Mouse (Mus musculus): ENCODE measurements around the gene Col5a1.

DNA sequence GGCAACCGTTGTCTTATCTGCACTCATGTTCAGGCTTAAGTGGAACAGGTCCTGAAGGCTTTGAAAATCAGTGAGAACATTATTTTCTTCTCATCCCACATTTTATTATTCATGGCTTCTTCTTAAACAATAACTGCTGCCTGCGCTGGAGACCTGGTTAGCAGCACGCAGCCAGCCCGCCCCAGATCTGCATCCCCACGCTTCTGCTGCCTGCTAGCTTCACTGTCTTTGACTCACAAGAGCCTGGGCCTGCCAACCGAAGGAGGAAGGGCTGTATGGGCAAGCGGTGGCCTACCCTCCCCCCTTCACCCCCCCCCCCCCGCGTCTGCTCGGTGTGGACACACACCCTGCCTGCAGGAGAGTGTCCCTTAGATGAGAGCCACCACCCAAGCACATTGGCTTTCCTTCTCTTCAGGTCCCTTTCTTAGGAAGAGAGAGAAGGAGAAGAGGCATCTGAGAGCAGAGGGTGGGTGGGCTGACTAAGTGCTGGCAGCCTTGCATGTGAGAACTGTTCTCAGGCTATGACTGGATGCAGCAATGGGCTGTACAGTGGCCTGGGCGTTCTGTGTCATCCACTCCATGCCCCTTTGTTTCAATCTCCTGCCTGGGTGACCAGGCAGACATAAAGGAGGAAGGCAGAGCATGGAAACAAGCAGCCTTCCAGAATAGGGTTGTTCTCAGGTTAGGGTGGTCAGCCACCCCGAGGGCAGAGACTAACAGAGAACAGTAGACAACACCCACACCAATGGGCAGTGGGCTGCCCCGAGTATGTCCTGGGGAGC is 104.4 kb downstream of the Col5a1 start:
- TF ChIP-seq POLR2A (IDR thresholded peaks at IDR 0.05; ENCODE audit: low read depth, low read length) (no peak), CTCF (IDR thresholded peaks at IDR 0.05; ENCODE audit: extremely low read depth, insufficient read depth, insufficient read length, insufficient replicate concordance) (no peak)

Data from spleen, adult 2 months (tissue).